Mouse (Mus musculus) midbrain, embryonic 16.5 days (tissue): ENCODE measurements at regions not wholly inside any gene's neighbourhood (a gene's known extent, or its start where the extent isn't known, plus 50 kb on each side); places are given as distances from the start of the nearest gene placed in this dataset.

Experiments
- ATAC-seq: fragments of 200-750 bp; cut with Nextera tagmentation; 2 replicates; pipeline ENCODE4 v1.8.0; 2017; ENCODE audit warnings: moderate TSS enrichment
- H3K27ac ChIP-seq: fragments of 300-500 bp; sonication (generic); 2 replicates; pipeline ENCODE4 v1.5.1; 2014; ENCODE audit warnings: mild to moderate bottlenecking, low read length, mixed read lengths
- H3K27me3 ChIP-seq: fragments of 300-500 bp; sonication (generic); 2 replicates; pipeline ENCODE4 v1.6.1; 2014; ENCODE audit warnings: low read depth, low read length, mixed read lengths; ENCODE audit not compliant: control insufficient read depth, insufficient read depth
- H3K36me3 ChIP-seq: fragments of 300-500 bp; sonication (generic); 2 replicates; pipeline ENCODE4 v1.6.1; 2014; ENCODE audit warnings: mild to moderate bottlenecking, low read length, moderate library complexity, mixed read lengths; ENCODE audit not compliant: control insufficient read depth, insufficient read depth
- H3K4me1 ChIP-seq: fragments of 300-500 bp; sonication (generic); 2 replicates; pipeline ENCODE4 v1.6.1; 2014; ENCODE audit warnings: mild to moderate bottlenecking, low read length, mixed read lengths; ENCODE audit not compliant: control insufficient read depth, insufficient read depth
- H3K4me2 ChIP-seq: fragments of 300-500 bp; sonication (generic); 2 replicates; pipeline ENCODE4 v1.6.1; 2014; ENCODE audit warnings: mild to moderate bottlenecking, low read length, mixed read lengths
- H3K4me3 ChIP-seq: fragments of 300-500 bp; sonication (generic); 2 replicates; pipeline ENCODE4 v1.5.1; 2014; ENCODE audit warnings: low read depth, mild to moderate bottlenecking, low read length, moderate library complexity, mixed read lengths
- H3K9ac ChIP-seq: fragments of 300-500 bp; sonication (generic); 2 replicates; pipeline ENCODE4 v1.6.1; 2014; ENCODE audit warnings: low read depth, low read length, mixed read lengths
- H3K9me3 ChIP-seq: fragments of 300-500 bp; sonication (generic); replicated peaks from 2 replicates; pipeline ENCODE4 v1.6.1; 2014; ENCODE audit warnings: mild to moderate bottlenecking, low read length, mixed read lengths; ENCODE audit not compliant: control insufficient read depth, poor library complexity, severe bottlenecking
- WGBS: fragments of 180-500 bp; shearing (Covaris S2); extraction: QIAGEN DNeasy Blood & Tissue Kit; methylation state at CpG from one replicate; pipeline ENCODE4 v1.1.7; 2014; 5-methylcytosine and 5-hydroxymethylcytosine counted together

DNA sequence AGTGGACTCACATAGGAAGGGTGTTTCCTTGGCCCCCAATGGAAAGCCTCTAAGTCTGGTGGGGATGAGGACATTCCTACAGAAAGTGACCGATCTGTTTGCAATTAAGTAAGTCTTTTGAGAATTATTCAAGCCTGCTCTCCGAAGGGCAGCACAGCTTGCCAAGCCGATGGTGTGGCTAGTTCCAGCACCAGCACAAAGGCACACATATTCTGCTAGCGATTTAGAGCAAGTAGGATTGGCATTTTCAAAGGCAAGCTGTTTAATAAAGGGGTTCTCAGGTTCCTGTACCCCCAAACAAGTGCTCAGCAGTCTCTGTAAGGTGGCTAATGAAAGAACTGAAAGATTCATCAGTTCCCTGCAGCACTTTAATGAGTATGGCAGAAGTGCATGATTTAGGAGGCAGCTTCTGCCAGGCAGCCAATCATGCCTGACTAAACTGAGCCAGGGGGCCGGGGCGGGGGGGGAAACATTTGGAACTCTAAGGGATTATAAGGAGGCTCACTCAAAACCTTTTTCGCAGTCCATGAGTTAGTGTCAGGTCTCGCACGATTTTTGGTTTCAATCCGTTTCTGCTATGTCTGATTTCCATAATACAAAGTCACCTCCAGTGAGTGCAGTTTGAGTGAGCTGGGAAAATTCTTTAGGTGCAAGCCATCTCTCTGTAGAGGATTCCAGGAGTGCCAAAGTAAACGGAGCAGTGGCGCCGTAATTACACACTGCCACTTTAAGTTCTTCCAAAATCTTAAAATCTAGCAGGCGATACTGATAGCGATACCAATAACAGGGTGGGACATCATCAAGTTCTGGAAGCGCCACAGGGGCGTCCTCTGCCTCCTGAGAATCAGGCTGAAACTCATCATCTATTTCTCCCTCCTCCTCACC, 609.8 kb upstream of the Vrk2 start:
- Histone ChIP-seq H3K4me1 (no peaks in the 10 kb centered on the region), H3K27me3 (no peaks in the 10 kb centered on the region), H3K27ac (no peak overlapping the region), H3K4me3 (no peak overlapping the region), H3K9me3 (no peaks in the 10 kb centered on the region), H3K36me3 (no peaks in the 10 kb centered on the region), H3K9ac (no peak overlapping the region), H3K4me2 (no peak overlapping the region)
- 75% methylated on average over 17 of the region's 17 CpGs for WGBS
- ATAC-seq = no peak

DNA sequence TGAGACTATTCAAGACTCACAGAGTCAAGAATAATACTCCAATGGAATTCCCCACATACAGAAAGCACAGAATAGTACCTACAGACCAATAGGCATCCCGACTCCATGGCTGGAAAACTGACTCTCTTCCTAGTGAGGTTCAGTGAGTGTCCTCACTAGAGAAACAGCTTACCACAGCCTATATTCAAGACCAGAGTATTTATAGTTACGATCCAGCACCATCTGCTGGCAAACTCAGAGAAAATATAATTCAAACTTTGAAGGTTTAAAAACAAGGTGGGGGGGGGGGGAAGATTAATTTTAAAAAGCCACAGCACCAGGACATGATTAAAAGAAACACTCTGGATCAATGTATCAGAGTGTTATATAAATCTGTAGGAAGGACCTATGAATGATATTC, 590.2 kb upstream of the Vrk2 start:
- Histone ChIP-seq H3K4me3 (no peak overlapping the region), H3K9me3 (no peaks in the 10 kb centered on the region), H3K4me2 (no peak overlapping the region), H3K27ac (no peak overlapping the region), H3K36me3 (no peaks in the 10 kb centered on the region), H3K27me3 (no peaks in the 10 kb centered on the region), H3K4me1 (no peaks in the 10 kb centered on the region), H3K9ac (no peak overlapping the region)
- no peak for ATAC-seq
- 74% methylated on average over 2 of the region's 2 CpGs for WGBS

- ATAC-seq = no peak
- no peaks in the 10 kb centered on the region for H3K27me3 ChIP-seq
- no peaks in the 10 kb centered on the region for H3K4me1 ChIP-seq
- no peak overlapping the region for H3K27ac ChIP-seq
- no peaks in the 10 kb centered on the region for H3K36me3 ChIP-seq
- H3K9ac ChIP-seq = no peak overlapping the region
- H3K4me3 ChIP-seq = no peak overlapping the region
- no peak overlapping the region for H3K4me2 ChIP-seq
- H3K9me3 ChIP-seq = no peaks in the 10 kb centered on the region
Observed at GRCm38 (mm10) chr11:27183422-27183821, 589.6 kb upstream of the Vrk2 start.

DNA sequence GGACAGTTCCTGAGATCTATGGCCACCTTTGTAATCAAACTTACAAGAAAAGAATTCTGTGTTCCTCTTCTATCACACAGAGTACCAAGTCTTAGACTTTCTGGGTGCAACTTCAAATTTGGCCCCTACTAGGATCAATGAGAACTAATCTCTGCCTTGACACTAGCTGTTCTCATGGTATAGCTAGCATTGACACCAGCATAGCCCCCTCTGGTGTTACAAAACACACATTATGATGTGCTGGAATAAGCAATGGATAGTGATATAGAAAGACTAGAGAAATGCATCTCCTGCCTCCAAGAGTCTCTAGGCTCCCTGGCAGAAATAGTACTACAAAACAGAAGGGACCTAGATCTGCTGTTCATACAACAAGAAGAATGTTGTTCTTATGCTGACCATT, 566.6 kb upstream of the Vrk2 start:
- Histone ChIP-seq H3K9ac (no peak overlapping the region), H3K4me3 (no peak overlapping the region), H3K4me1 (no peaks in the 10 kb centered on the region), H3K27ac (no peak overlapping the region), H3K4me2 (no peak overlapping the region), H3K27me3 (no peaks in the 10 kb centered on the region), H3K9me3 (no peaks in the 10 kb centered on the region), H3K36me3 (no peaks in the 10 kb centered on the region)
- no peak for ATAC-seq
